Comparison of ENCODE assay signal across 27 mouse cellular contexts in the genomic region with DNA sequence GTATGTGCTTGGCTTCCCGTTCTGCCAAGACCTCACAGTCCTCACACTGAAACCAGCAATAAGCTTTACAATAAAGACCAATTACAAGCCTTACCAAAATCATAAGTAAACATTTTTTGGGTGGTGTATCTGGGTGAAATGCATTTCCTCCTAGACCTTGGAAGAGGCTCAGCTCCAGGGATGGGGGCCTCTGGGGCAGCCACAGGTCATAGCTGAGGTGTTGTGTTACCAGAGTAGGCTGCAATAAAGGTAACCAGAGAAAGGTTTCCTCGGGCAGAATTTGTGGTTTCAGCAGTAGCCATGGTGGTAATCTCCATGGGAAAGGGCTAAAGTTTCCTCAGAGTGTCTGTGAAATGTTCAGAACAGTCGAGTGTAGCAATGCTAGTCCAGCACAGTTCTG.
"Had no signal": no experiment of that assay in that cellular context is flagged by ENCODE, and none has a peak within 500 bp of the region (broad histone marks: within the 10 kb centered on the region; RNA-seq: fewer than 3 reads in every experiment).

No protein-coding gene starts in this region.

- H3K4me3 ChIP-seq: heart, adult 2 months; heart, embryonic 13.5 days; heart, embryonic 15.5 days; hindbrain, embryonic 13.5 days; hindbrain, embryonic 15.5 days; kidney, embryonic 15.5 days; left cerebral cortex, adult 2 months; limb, embryonic 13.5 days; limb, embryonic 15.5 days; liver, embryonic 12.5 days had no signal

- ATAC-seq: hindbrain, postnatal 0 days; intestine, embryonic 16.5 days; liver, embryonic 12.5 days had no signal

- H3K27ac ChIP-seq: heart, adult 2 months; heart, embryonic 13.5 days; heart, embryonic 15.5 days; hindbrain, embryonic 13.5 days; hindbrain, embryonic 15.5 days; hindbrain, postnatal 0 days; kidney, embryonic 15.5 days; kidney, postnatal 0 days; left cerebral cortex, adult 2 months; limb, embryonic 13.5 days; limb, embryonic 15.5 days; liver, embryonic 12.5 days; liver, embryonic 14.5 days had no signal

- H3K36me3 ChIP-seq: heart, embryonic 13.5 days; heart, embryonic 15.5 days; hindbrain, embryonic 13.5 days; hindbrain, embryonic 15.5 days; kidney, embryonic 15.5 days; limb, embryonic 13.5 days; limb, embryonic 15.5 days; liver, embryonic 12.5 days had no signal

- H3K4me2 ChIP-seq: heart, embryonic 11.5 days; heart, embryonic 13.5 days; heart, embryonic 15.5 days; hindbrain, embryonic 13.5 days; hindbrain, embryonic 15.5 days; kidney, embryonic 15.5 days; limb, embryonic 13.5 days; limb, embryonic 15.5 days; liver, embryonic 12.5 days had no signal

- H3K9me3 ChIP-seq: heart, embryonic 13.5 days; heart, embryonic 15.5 days; hindbrain, embryonic 13.5 days; hindbrain, embryonic 15.5 days; kidney, embryonic 15.5 days; limb, embryonic 13.5 days; limb, embryonic 15.5 days had no signal

- DNase-seq: gastrocnemius, postnatal 14 days; gastrocnemius, postnatal 36 days; heart, adult 11 months; heart, adult 2 months; heart, postnatal 14 days; heart, postnatal 36 days; kidney, adult 11 months; kidney, adult 2 months; kidney, adult 9 months; kidney, postnatal 14 days; kidney, postnatal 36 days; layer of hippocampus, adult 9-11 months; left cerebral cortex, postnatal 4 days had no signal

- H3K9ac ChIP-seq: heart, embryonic 13.5 days; heart, embryonic 15.5 days; hindbrain, embryonic 13.5 days; hindbrain, embryonic 15.5 days; kidney, embryonic 15.5 days; limb, embryonic 13.5 days; limb, embryonic 15.5 days; liver, embryonic 12.5 days; liver, embryonic 14.5 days had no signal

- H3K4me1 ChIP-seq: heart, embryonic 13.5 days; heart, embryonic 15.5 days; hindbrain, embryonic 13.5 days; hindbrain, embryonic 15.5 days; kidney, embryonic 15.5 days; limb, embryonic 13.5 days; limb, embryonic 15.5 days; liver, embryonic 12.5 days had no signal

- H3K27me3 ChIP-seq: heart, embryonic 13.5 days; heart, embryonic 15.5 days; hindbrain, embryonic 13.5 days; hindbrain, embryonic 15.5 days; kidney, embryonic 15.5 days; limb, embryonic 13.5 days; limb, embryonic 15.5 days; liver, embryonic 12.5 days had no signal
